Mouse (Mus musculus) adipose tissue, adult 10 weeks (tissue): ENCODE results near the gene Oas1e. TPM values are rescaled to one million over a fixed set of nuclear protein-coding genes. Genes with fewer than 3 reads are reported as not detected.

Experiments
- polyA plus RNA-seq: library from polyadenylated mRNA; stranded (reverse); fragments of 350-450 nt; fragmentation: Illumina TruSeq; extraction: RNeasy Lipid Tissue Mini Kit (QIAGEN cat#74804); gene quantifications from one replicate; pipeline ENCODE4 v1.2.3, GENCODE M21; 2014; ENCODE audit warnings: low read depth, low replicate concordance

The Oas1e gene
- polyA plus RNA-seq, result not detected

DNA sequence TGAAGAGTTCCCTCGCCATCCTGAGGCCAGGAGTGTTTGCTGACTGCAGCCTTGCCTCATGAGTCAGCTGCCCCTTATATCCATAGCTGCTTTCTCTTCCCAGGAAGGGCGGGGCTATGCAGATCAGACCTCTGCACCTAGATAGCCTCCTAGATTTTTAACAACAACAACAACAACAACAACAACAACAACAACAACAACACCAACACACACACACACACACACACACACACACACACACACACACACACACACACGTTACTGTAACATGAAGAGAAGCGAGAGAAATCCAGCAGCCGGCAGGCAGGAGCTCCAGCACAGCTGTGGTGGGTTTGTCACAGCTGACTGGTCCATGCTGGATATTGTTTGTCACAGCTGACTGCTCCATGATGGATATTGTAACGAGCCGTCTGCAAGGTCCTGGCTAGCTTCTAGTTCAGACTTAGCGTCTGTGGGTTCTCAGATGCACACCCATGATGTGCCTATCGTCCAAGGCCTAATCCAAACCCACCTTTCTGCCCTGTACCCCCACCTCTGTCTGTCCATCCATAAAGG, at the start of gene Oas1e:
Gene Oas1e, minus strand, starts transcription at position 51 of the 555 bp plus-strand sequence.

GRCm38 (mm10) chr5:120811951-120812819, 16.9 kb upstream of the Oas1e start, which contains the start of gene Oas1c:
Gene Oas1c (minus strand): TSS chr5:120812514.

GRCm38 (mm10) chr5:120777478-120777877, 17.9 kb downstream of the Oas1e start, which contains the start of gene Oas3:
Gene Oas3 (minus strand): TSS chr5:120777661.

GRCm38 (mm10) chr5:120749688-120750087, 45.6 kb downstream of the Oas1e start, which contains the start of gene Oas2:
Gene Oas2 (minus strand): TSS chr5:120749853.

Other genes starting within 250 kb of the Oas1e start
- 36.4 TPM for gene Tpcn1, start 206.9 kb downstream of the Oas1e start, polyA plus RNA-seq
- gene Iqcd, start 206.5 kb downstream of the Oas1e start, polyA plus RNA-seq, result 7.2 TPM
- gene Rita1, start 182.9 kb downstream of the Oas1e start, polyA plus RNA-seq, result 10.6 TPM
- gene Ddx54, start 182.8 kb downstream of the Oas1e start, polyA plus RNA-seq, result 24.2 TPM
- 1.8 TPM for gene Cfap73, start 161.3 kb downstream of the Oas1e start, polyA plus RNA-seq
- 0.52 TPM for gene Rasal1, start 146.7 kb downstream of the Oas1e start, polyA plus RNA-seq
- 3.7 TPM for gene Dtx1, start 83.6 kb downstream of the Oas1e start, polyA plus RNA-seq
- 4.5 TPM for gene Oas2, start 45.7 kb downstream of the Oas1e start, polyA plus RNA-seq
- gene Oas3, start 17.9 kb downstream of the Oas1e start, polyA plus RNA-seq, result 0.41 TPM
- gene Oas1c, start 17.0 kb upstream of the Oas1e start, polyA plus RNA-seq, result 2.5 TPM
- gene Oas1f, start 51.8 kb upstream of the Oas1e start, polyA plus RNA-seq, result not detected
- gene Oas1h, start 65.9 kb upstream of the Oas1e start, polyA plus RNA-seq, result not detected
- 1.7 TPM for gene Oas1g, start 92.1 kb upstream of the Oas1e start, polyA plus RNA-seq
- gene Oas1a, start 112.0 kb upstream of the Oas1e start, polyA plus RNA-seq, result 5.0 TPM
- gene Oas1d, start 119.0 kb upstream of the Oas1e start, polyA plus RNA-seq, result not detected
- not detected for gene Rph3a, start 214.6 kb upstream of the Oas1e start, polyA plus RNA-seq